Mouse (Mus musculus) adrenal gland, adult 18-20 months (tissue): ENCODE data around the gene Zscan5b. TPM values are rescaled to one million over a fixed set of nuclear protein-coding genes. Genes with fewer than 3 reads are reported as not detected.
"Not testable (repeated sequence)": the region's sequence is repeated elsewhere in the genome, so short reads cannot be mapped to it uniquely, and the experiment has no call there.

Source experiments
- DNase-seq, 2 experiments: peaks; one replicate each; pipeline ENCODE4 v3.0.0; 2021 to 2022; ENCODE audit warnings: low spot score in 2 of 2
- total RNA-seq, 2 experiments: library from RNA; stranded (reverse); gene quantifications; 1 replicate in 1 of 2; 2 replicates in 1 of 2; pipeline ENCODE4 v1.2.3; 2021

The Zscan5b gene
- total RNA-seq, 2 experiments from 2014 or later: not detected

DNA sequence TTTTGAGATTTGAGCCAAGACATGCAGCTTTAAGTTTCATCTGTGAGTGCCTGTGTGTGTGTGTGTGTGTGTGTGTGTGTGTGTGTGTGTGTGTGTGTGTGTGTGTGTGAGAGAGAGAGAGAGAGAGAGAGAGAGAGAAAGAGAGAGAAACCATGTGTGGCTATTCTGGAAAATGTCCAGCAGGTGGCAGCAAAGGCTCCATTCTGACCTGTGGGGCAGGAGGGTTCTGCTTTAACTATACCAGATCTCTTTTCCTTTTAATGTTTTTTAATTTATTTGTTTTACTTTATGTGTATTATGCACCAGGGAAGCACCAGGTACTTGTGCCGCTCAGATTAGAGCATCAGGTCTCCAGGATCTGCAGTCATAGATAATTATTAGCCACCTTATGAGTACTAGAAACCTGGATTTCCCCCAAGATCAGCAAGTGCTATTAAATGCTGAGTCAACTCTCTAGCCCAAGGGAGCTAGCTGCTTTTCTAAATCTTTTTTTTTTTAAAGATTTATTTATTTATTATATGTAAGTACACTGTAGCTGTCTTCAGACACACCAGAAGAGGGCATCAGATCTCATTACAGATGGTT is 18.9 kb downstream of the Zscan5b start:
- peak; percentile 33 to 38 for DNase-seq

DNA sequence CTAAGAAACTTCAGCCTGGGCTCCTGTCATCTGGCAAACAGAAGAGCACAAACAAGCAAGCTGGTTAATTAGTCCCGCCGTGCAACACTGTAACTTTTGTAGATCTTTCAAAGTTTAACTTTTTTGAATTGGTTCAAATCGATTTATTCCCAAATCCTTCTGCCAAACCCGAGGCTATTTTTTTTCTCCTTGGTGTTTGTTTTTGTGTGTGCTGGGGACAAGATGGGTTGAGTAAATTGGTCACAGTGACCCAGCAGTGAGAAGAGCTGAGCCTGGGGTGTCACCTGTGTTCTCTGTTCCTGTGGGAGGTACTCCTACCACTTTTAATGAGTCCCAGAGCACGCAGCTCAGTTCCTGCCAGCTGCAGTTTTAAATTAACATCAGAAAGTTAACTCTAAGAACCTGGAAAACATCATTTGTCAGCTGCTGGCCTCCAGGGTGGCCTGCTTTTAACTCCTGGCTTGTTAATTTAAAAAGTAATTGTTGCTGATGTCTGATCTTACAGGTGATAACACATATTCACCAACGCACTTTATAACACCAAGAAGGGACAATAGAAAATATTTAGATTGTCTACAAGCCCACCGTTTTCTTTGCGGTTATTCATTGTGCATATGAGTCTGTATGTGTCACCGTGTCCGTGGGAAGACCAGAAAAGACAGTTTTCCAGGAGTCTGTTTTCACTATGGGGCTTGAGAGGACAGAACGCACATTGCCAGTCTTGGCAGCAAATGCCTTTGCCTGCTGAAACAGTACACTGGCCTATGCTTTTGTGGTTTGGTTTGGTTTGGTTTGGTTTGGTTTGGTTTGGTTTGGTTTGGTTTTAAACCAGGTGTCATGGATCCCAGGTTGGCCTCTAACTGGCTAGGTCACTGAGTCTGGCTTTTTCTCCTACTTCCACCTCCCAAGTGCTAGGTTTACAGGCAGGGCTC is 22.5 kb downstream of the Zscan5b start:
- no peak for DNase-seq

DNA sequence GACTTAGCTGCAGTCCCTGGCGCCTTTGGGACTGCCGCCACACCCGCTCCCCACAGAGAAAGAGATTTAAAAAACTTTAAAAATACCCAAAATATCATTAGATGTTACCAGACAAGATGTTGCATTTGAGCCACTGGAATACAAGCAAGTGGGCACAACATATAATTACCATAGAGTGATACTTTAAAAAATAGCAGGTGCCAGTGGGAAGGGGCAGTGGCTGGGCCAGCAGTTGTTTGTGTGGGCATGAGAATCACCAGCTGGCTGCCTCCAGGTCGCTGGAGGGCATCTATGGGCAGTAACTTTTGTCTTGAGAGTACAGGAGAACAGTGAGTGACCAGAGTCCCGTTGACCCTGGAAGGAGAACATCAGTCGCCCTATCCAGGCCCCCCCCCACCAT is 30.3 kb downstream of the Zscan5b start, which contains the start of gene Epp13:
TSS of gene Epp13 (plus strand) at position 301 of the 400 bp plus-strand sequence.
- no peak for DNase-seq

DNA sequence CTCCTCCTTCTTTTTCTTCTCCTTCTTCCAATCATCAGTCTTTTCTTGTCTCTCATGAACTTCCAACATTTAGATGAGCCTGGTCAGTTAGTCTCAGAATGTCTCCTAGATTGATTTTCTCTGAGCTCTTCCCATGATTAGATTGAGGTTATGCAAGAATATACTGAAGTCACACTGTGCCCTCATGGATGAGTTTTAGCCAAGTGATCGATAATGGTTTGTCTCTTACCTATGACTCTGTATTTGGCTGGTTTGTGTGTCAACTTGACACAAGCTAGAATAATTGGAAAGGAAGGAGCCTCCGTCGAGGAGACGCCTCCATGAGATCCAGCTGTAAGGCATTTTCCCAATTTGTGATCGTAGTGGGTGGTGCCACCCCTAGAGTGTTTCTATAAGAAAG is 32.4 kb downstream of the Zscan5b start:
- no peak for DNase-seq

DNA sequence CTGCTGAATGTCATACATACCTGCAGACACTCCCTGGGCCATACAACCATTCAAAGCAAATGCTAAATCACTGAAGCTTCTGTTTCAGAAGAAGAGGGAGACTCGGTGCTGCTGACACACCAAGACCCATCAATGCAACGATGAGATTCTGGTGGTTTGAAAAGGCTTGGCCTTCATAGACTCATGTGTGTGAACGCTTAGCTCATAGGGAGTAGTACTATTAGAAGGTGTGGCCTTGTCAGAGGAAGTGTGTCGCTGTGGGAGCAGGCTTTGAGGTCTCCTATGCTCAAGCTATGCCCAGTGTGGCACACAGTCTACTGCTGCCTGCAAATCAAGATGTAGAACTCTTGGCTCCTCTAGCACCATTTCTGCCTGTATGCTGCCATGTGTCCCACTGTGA is 35.3 kb downstream of the Zscan5b start:
- no peak for DNase-seq

DNA sequence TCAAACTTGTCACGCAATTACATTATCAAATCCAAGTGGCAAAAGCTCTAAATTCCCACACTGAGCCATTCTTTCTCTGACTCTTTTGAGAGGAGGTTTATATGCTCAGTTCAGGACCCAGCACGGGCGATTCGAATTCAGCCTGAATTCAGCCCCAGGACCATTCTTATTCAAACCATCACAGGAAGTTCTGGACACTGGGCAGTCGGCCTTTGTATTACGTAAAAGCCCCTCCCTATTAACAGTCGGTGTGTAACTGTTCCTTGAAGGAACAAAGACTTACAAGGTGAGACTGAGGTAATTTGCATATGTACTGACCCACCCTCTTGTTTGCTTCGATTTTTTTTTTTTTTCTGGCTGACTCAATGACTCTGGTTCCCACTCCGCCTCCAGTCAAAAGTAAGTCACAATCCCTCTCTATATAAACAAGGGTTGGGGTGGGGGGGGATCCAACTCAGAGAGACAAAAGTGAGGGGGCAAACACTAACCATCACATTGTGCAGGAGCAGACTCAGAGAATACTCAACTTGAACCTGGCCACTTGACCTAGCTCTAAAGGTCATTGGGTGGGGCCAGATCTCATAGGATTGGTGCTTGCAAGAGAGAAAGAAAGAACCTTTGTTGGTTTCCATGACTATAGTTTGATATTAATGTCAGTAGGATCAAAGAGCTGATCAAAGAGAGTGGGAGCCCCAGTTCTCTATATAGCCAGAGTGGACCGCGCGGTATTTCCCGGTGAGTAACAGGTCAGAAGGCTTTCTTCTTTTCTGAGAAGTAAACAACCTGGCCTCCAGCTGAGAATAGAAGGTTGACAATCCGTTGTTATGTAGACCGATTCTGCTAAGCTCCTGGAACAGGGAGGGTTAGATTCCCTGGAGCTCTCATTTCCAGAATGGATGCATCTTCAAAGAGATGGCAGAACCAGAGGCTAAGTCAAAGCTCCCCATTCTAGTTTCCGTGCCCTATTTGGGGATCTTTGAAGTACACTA is 36.4 kb downstream of the Zscan5b start:
- DNase-seq: no peak

DNA sequence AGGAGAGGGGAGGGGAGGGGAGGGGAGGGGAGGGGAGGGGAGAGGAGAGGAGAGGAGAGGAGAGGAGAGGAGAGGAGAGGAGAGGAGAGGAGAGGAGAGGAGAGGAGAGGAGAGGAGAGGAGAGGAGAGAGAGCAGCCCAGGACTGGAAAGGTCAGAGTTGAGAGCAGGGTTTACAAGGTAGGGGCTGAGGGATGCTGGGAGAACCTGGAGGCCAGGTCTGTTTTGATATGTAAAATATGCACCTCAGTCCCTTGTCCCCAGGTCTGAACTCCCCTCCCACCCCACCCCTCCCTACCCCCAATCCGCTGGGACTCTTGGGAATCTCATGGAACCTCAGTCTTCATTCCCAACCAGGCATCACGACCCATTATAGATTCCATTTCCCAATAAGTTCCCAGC is 37.9 kb downstream of the Zscan5b start:
- DNase-seq: not testable (repeated sequence)

DNA sequence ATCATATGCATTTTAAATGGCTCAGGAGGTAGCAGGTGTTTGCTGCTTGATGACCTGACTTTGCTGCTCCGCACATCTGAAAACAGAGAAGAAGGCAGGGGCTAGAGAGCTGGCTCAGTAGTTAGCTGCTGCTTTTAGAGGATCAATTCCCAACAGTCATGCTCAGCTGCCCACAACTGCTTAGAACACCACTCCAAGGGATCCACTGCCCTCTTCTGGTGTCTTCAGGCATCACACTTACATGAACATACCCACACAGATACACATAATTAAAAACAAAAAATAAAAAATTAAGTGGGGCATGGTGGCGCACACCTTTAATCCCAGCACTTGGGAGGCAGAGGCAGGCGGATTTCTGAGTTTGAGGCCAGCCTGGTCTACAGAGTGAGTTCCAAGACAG is 40.0 kb downstream of the Zscan5b start:
- no peak for DNase-seq

DNA sequence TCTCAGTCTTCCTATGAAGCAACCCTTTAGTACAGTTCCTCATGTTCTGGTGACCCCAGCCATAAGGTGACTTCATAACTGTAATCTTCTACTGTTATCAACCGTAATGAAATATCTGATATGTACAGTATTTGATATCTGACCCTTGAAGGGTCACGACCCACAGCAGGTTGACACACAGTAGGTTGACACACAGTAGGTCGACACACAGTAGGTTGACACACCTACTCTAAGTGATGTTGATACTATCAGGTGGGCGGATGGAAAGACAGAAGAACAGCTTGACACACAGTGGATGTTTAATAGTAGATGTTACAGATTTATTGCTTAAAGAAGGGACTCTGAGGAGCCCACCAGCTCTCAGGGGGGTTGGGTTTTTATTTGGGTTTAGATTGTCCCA is 40.9 kb downstream of the Zscan5b start:
- no peak for DNase-seq

DNA sequence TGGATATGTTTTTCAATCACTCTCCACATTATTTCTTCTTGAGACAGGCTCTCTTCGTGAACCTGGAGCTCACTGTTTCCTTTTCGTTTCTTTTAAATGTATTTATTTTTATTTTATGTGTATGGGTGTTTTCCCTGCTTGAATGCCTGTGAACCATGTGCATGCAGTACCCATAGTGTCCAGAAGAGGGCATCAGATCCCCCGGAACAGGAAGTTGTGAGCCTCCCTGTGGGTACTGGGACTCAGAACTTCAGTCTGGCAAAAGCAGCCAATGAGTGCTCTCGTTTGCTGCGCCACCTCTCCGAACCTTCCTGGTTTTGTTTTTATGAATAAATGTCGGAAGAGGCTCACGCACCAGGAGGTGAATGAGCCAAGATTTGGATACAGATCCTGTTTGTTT is 43.6 kb downstream of the Zscan5b start:
- peak; percentile 5 to 24 for DNase-seq

DNA sequence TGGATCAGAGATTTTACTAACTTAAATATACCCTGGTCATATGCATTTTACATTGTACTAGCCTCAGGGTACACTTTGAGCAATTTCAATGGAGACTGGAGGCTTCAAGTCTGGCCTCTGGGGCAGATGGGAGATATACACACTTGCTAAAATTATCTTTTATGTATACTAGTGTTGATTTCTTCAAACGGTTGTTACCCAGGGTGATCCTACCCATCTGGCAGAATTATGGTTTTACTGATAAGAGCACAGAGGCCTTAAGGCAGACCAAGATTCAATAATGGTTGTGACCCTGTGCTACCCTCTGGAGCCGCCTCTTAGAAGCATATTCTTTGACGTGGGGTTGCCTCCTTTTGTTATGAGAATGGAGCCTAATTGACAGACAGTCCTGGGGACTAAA is 55.8 kb downstream of the Zscan5b start:
- no peak for DNase-seq

DNA sequence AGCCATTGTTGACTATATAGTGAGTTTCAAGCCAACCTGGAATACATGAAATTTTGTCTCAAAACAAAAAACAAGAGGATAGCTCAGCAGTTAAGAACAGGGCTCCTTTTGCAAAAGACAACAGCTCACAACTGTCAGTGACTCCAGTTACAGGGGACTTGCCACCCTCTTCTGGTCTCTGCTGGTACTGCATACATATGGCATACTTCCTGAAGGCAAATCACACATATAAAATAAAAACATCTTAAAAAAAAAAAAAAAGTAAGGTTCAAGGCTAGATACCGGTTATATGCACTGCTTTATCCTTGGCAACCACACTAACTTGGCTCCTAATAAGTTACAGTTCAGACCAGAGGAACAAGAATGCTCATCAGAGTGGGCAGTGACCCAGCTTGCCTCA is 60.7 kb downstream of the Zscan5b start:
- DNase-seq: peak; percentile 65 to 69

DNA sequence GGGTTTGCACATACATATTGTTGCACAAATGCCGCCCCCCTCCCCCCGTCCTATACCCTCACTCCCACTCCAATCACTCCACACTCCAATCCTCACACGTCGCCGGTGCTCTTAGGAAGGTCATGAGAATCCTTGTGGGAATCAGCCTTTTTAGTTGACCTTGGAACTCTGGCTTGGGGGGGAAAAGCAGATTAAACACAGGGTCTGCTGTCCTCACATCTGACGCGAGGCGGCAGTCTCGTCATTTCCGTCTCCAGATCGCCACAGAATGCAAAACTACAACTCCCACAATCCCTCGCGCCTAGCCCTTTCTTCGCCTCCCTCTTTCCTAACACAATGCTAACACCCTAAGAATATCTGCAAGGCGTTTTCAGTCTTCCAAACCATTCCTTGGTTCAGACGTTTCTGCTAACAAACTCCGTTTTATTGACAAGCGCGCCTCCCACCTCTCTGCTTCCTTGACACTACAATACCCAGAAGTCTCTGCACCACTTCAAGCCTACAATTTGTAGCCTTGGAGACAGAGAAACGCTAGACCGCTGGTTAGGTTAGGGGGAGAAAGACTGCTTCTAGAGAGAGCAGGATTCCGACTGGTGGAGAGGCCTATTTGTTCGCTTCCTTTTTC is 61.5 kb downstream of the Zscan5b start:
- DNase-seq: peak; percentile 65 to 70

DNA sequence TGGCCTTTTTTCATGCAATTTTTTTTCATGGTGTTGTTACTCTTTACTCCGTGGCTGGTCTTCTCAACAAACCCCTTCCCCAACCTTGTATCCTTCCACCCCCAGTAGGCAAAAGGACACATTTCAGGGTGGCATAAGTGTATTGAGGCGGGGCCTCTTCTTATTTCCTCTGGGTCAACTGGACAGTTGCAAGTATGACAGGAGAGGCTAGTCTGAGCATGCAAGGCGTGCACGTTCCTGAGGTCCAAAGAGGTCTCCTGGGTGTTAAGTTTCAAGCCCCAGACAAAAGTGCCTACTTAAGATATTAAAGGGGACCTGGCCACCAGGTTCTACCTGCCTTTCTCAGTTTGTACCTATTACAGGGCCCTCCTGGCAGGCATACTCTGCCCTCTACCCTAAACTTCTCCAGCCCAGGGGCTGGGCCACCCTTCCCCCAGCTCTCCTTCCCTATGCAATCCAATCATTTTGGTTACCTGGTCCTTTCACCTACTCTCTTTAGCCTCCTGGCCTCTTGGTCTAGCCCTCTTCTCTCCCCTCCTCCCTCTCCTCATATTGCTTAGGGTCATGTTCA is 62.4 kb downstream of the Zscan5b start:
- peak in 1 of 2 experiments; percentile 3 for DNase-seq

DNA sequence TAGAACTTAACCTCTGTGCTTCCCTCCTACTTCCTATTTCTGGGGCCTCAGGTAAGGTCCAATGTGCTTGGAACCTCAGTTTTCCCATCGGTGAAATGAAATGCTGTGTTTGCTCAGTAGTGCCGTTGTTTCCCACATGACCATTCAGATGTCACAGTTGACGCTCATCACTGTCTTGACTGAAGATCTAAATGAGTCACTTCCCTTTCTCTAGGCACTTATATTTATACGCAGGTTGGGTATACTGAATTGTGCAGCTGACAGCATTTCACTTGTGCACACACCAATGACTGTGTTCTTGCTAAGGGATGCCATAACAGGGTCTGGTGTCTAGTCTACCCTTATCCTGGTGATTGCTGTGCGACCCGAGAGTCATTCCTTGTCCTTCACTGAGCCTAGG is 63.3 kb downstream of the Zscan5b start:
- DNase-seq: peak in 1 of 2 experiments; percentile 4

DNA sequence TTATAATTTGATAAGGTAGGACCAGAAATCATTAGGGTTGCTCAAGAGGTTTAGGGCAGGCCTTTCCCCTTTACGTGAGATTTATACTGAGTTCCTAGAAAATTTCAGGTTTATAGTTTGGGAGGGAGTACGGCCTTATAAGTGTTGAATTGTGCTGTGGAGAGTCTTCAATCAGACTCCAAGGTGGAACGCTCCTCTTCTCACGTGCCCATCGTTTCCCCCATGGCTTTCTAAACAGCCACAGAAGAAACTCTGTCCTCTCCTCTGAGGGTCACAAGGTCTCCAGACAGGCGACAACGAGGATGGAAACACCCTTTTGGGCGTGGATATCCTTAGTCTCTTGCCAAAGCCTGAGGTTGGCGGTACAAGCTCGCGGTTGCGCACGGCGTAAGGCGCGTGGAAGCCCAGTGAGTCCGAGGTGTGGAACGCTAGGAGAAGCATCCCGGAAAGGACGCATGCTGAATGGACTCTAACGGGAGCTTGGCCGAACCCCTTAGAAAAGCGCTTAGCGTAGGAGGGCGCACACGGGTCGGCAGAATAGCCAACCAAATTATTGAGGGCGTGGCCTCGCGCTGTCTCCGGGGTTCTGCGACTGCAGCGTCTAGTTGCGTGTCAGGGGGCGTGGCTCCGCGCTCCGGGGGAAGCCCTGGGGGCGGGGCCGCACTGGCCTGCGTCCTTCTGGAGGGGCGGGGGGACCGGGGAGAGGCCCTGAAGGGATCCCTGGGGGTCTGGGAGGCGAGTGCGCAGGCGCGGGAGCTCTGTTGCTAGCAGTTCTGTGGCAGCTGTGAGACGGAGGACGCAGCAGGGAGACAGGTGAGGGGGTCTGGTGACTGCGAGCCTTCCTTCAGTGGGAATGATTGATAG is 64.0 kb downstream of the Zscan5b start, which contains the start of gene Zfp667:
TSS of gene Zfp667 (plus strand) at position 738 of the 864 bp plus-strand sequence.
- DNase-seq: peak; percentile 97 to 98

DNA sequence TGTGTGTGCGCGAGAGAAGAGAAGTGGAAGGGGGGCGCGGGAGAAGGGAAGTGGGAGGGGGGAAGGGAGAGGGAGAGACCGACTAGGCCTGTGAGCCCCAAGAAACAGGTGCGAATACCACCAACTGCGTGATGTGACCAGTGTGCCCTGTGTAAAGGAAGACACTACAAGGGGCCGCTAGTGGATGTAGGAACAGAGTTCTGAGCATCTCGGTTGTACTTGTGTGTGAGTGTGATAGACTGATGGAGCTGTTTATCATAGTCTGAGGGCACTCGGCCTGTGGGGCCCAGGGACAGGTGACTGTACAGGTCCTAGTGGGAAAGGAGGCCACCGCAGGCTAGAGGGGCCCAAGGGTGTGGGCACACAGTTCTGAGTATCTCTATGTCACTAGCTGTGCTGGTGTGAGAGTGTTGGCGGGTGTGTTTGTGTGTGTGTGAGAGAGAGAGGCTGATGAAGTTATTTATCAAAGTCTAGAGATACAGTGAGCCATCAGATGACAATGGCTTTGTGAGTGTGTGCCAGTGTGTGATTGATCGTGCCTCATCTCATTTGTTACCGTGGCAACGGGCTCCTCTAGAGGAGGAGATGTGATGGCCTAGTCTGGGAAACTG is 64.9 kb downstream of the Zscan5b start:
- DNase-seq: peak; percentile 8 to 25
